Mouse (Mus musculus) E14TG2a.4 (cell line): ENCODE results near the gene Tcl1b2.

Source experiments
- CTCF ChIP-seq: conservative IDR thresholded peaks from 2 replicates; pipeline ENCODE4 v1.5.1; 2014; ENCODE audit warnings: low read length
- NANOG ChIP-seq: IDR thresholded peaks from 2 replicates; pipeline ENCODE4 v1.6.1; 2014; ENCODE audit warnings: borderline replicate concordance, low read length, mixed read lengths
- POU5F1 ChIP-seq: IDR thresholded peaks from 2 replicates; pipeline ENCODE4 v1.6.1; 2014; ENCODE audit warnings: low read length, borderline replicate concordance

- TF ChIP-seq CTCF (no peak), NANOG (no peak), POU5F1 (no peak)
Measured at GRCm38 (mm10) chr12:105127607-105128006, 18.2 kb upstream of the Tcl1b2 start.
